Mouse (Mus musculus) cerebellum, postnatal 14 days (tissue): ENCODE results near the gene Lsamp.

Experiments
- DNase-seq, 2 experiments: peaks; one replicate each; pipeline ENCODE4 v3.0.0; 2021; ENCODE audit warnings: mixed read lengths in 2 of 2

The Lsamp gene

DNA sequence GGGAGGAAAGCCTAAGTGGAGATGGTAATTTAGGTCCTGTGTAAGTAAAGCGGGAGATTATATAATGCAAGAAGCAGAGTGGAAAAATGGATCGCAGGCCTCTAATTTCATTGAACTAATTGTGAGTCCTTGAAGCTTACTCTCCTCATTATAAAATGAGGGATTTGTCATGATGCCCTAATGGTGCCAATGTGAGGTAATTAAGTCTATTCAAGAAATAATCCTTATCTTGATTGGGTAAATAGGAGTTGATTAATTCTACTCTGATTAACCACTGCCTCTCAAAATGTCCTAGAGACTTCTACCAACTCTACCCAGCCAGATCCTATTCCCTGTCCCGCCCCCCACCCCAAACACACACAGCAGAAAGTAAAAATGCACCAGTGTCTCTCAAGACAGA is 1802.5 kb downstream of the Lsamp start:
- no peak for DNase-seq

DNA sequence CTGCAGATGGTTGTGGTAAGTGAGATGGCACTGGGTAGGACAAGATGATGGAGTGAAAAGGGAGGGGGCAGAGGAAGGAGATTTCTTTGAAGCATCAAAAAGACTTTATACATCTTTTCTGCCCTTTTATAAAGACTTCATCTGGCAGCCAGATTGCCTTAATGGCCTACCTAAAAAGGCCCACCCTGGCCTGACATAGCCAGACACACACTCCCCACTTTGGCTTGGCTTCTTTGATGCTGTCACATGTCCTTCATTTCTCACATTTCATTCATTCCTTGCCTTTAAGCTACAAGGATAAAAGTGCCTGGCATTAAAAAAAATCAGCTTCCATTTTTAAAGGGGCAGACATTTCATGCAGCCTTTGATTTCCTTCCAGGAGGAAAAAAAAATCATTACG is 1803.0 kb downstream of the Lsamp start:
- DNase-seq, result no peak

DNA sequence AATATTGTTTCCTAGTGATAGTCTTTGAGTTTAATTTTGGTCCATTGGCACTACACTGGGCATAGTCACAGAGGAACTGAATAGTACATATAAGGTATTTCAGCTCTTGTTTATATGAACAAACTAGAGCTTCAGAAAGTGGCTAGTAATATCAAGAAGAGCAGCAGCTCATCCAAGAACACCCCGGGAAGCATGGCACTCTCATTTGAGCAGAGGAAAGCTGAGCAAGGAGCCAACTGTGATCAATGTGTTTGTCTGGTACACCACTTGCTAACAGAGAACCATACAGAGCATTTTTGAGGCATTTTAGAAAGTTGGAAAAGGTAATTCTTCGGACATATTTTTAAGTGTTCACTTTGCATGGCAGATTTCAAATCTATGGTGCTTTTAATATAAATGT is 1805.9 kb downstream of the Lsamp start:
- peak; percentile 27 to 65 for DNase-seq

DNA sequence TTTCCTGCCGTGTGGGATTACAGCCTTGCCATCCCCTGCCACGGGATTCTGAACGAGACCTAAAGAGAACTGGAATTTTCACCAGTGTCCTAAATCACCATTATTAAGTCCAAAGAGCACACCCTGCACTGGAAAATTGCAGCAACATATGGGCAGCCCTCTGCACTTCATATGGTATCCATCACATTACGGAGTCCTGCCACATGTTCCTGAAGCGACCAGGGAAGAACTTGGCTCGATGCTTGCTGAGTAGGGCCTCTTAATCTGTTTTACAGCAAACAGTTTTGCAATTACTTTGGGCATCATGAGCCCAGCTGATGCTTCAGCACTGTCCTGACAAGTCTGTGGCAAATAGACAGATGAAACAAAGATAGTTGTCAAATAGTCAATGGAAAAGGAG is 1836.2 kb downstream of the Lsamp start:
- DNase-seq, result no peak

DNA sequence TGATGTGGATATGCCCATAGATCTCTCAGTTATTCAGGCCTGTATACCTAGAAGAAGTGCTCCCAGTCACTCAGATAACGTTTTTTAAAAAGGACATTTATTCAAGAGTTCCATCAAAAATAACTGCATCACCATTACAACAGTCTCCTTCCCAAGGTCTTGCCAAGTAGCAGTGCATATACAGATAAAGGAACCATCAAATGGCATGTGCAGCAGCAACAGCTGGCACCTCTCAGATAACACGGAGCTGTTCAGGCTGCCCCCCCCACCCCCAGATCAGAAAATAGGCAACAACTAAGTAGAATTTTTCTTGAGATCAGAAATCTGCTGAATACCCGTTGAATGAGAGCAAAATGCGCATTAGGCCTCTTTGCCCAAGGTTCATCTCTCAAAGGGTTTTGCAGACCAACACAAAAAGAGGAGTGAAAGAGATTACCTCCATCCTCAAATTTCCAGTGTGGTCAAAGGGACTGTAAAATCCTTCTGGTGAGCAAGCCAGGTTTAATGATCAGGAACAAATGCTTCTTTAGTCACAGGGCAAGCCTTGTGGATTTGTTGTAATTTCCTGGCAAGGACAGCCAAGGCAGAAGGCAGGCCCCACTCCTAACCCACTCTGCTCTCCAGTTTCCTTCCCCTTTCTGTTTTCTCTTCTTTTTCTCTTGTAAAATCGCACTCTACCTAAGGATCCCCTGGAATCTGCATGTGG is 1842.9 kb downstream of the Lsamp start:
- DNase-seq, result peak; percentile 35 to 58

- no peak for DNase-seq
Observed at GRCm38 (mm10) chr16:41827605-41827948, 1843.4 kb downstream of the Lsamp start.

GRCm38 (mm10) chr16:41834637-41835036 is 1850.5 kb downstream of the Lsamp start:
- no peak for DNase-seq

GRCm38 (mm10) chr16:41835745-41836144 is 1851.6 kb downstream of the Lsamp start:
- peak in 1 of 2 experiments; percentile 54 for DNase-seq

- DNase-seq, result no peak
Observed at GRCm38 (mm10) chr16:41839751-41840404, 1855.7 kb downstream of the Lsamp start.

DNA sequence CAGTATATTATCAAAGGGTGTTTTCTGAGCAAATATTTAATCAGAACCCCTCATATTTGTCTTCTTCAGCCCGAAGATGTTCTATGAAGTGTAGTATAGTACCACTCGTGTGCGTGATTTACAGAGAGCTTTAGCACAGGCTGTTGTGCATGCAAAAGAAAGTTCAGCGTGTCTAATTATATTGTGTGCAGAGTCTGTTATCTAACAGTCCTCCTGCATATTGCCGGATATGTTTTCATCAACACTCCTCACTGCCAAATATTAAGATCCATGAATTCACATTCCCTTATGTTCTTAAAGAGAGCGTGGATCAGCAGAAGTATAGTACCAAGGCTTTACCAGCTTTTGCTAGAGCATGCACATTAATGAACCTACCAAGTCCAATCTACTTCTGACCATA is 1862.7 kb downstream of the Lsamp start:
- no peak for DNase-seq

- DNase-seq, result peak; percentile 87 to 89
Observed at GRCm38 (mm10) chr16:41871917-41872593, 1887.9 kb downstream of the Lsamp start.

DNA sequence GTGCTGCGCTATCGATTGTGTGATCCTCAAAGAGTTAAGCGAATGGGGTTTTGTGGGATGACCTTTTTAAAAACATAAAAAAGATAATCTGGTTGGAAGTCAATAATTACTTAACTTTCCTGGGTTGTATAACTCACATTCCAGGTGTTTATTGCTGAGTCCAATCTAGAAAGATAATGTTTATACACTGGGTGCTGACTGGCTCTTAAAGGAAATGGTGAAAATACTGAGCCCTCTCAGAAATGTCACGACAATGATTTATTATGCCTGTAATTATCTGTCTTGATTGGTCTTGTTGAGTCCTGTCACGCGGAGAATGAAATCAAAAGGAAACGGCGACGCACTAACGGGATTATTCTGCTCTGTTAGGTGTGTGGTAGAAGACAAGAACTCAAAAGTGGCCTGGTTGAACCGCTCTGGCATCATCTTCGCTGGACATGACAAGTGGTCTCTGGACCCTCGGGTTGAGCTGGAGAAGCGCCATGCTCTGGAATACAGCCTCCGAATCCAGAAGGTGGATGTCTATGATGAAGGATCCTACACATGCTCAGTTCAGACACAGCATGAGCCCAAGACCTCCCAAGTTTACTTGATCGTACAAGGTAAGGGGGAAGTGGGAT is 1904.5 kb downstream of the Lsamp start:
- DNase-seq, result peak; percentile 51 to 52

DNA sequence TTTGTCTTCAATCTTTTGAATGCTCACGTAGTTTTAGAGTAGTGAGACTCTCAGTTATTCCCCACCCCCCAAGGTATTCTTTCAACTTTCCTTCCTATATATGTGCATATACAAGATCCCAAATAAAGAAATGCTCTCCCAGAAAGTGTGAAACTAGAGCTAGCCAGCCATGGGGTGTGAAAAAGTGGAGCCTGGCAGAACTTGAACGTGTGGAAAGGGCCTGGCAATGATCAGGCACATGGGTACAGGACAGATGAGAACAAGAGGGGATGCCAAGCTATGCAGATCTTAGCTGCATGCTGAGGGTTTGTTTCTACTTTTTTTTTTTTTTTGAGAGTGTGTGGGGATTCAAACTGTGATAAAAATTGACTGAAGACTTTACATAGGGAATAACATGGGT is 1916.6 kb downstream of the Lsamp start:
- DNase-seq, result no peak

DNA sequence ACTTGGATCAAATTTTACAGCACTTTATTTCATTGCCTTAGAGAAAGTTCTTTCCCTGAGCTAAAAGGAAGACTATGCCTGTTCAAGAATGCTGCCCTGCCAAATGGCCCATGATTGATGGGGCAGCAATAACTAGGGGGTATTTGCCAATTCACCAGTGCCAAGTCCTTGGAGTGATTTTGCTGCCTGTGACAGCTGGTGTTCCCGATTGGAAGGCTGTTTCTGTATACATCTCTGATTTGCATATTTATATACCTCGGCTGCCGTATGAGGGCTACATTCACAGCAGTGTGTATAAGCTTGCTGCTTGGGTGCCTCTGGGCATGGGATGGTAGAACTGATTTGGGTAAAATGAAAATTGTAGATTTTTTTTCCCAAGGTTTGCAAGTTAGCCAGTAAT is 1919.5 kb downstream of the Lsamp start:
- peak; percentile 74 to 83 for DNase-seq

GRCm38 (mm10) chr16:41912584-41913193 is 1928.5 kb downstream of the Lsamp start:
- DNase-seq, result no peak

DNA sequence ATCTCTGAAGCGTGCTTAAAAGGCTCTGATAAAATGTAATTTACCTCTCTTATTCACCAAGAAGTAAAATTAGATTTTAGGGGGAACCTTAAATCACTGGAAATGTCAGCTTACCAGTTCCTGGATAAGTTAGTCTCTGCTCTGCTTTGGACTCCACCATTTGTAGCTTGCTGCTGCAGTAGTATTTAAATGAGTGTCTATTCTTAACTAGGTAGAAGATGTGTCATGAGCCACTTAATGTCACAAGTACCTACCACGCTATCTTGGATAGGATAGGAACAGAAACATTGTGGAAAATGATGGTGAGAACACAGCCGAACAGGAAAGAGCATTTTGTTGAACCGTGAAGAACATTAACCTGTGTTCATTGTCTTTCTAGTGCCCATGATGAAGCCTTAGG is 1929.2 kb downstream of the Lsamp start:
- DNase-seq, result no peak

DNA sequence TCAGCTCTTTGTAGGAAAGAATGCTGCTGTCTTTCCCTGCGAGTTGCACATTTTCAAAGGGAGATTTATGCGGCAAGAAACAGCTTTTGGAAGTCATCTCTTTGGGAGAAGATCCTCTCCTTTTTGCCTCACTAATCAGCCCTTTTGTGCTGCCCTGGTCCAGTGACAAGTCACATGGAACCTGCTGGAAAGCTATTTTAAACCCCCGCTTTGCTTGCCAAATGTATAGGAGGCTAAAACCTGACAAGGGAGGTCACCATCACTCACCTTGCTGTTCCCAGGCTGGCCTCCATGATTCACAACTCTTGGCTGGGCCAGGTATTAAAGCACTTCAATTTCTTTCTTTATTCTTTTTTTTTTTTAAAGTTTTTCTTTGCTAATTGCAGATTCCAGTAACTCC is 1932.2 kb downstream of the Lsamp start:
- DNase-seq, result peak in 1 of 2 experiments; percentile 50

DNA sequence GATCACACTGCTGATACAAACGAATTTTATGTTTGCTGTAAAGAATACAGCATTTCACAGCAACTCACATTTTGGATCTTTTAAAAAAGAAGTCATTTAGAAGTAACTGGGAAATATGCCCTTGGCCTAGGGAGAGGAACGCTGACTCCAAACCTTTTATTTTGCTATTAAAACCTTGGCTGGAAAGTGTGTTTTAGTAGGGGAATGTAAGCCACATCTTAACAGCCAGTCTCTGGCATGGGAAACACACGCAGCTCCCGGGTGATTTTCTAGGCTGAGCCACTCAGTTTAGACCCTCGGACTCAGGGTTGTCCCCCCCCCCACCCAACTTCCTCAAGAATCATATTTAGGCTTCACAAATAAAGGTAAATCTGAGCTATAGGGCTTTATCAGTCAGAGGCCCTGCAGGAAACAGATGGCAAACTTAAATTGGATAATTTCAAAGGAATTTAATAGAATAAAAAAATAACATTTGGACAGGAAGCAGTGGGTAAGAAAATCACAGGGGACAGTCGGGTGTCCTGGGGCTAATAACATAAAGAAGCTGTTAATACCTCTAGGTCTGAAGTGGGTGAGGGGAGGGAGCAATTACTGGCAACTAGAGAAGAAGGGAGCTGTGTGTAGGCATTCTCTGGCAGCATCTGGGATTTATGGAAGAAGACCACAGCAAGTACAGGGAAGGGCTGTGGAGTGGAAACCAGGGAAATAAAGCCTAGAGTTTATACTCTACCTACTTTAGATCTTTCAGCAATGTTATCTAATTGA is 1933.1 kb downstream of the Lsamp start:
- no peak for DNase-seq

DNA sequence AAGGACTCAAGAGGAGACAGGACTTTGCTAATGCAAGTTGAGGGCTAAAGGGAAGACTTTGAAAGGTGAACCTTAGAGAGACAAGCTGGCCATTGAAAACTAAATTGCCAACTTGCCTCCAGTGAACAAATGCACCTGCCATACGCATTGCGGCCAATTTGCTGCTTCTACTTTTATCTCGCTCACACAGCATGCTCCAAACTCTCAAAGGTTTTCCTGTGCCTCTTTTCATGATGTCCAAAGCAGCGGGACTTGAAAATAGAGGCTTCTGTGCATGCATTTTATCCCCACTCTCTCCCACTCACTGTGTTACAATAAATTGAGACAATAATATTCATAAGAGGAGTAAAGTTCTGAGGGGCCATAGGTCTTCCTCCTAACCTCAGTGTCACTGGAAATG is 1945.4 kb downstream of the Lsamp start:
- DNase-seq, result peak in 1 of 2 experiments; percentile 39

DNA sequence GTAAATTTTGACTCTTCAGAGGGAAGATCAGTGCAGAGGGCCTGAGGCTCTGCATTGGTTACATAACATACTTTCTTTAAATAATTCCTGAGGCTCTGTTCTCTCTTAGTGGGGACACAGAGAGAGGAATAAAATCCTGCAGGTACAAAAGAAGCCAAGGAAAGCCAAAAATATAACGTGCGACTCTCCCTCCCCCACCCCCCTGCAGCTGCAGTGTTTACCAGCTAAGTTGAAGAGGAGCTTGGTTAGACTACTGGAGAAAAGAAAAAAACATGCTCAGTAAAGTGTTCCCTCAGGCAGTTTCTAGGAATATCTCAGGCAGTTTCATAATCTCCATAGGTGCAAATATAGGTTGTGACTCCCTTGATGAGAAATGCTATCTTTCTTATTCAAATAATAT is 1951.5 kb downstream of the Lsamp start:
- DNase-seq, result no peak

DNA sequence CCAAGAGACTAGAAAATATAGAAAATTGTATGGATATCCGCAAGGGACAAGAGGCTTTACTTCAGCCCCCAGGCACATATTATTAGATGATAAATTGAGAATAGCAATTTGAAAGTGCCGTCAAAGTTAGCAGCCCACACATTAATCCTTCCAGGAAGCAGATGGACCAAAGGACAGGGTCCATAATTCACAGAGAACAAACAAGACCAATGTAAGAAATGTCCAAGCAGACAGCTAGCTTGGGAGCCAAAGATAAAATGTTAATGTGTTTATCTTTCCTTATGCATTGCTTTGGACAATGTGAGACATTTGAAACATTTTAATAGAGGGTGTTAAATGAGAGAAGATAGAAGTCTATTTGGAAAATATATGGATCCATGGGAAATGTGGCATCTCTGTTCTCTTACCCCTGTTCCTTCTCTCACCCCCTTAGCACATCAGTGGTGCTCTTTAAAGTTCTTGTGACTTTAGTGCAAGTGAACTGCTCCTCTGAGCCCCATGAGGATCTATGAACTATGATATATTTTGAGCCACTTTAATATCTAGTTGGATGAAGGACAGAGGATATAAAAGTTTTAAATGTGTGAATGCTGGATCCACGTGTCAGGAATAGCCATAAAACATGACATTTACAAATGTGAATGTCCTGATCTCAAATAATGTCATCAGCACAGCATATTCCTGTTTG is 1952.9 kb downstream of the Lsamp start:
- no peak for DNase-seq

- DNase-seq, result no peak
Observed at GRCm38 (mm10) chr16:41937596-41937990, 1953.4 kb downstream of the Lsamp start.
